Mouse (Mus musculus): Measurements from ENCODE around the gene Tnk2. TPM values are rescaled to one million over a fixed set of nuclear protein-coding genes. Genes with fewer than 3 reads are reported as not detected.

The Tnk2 gene
- polyA plus RNA-seq, 1 experiment from 2014 or later: 17.1 TPM

DNA sequence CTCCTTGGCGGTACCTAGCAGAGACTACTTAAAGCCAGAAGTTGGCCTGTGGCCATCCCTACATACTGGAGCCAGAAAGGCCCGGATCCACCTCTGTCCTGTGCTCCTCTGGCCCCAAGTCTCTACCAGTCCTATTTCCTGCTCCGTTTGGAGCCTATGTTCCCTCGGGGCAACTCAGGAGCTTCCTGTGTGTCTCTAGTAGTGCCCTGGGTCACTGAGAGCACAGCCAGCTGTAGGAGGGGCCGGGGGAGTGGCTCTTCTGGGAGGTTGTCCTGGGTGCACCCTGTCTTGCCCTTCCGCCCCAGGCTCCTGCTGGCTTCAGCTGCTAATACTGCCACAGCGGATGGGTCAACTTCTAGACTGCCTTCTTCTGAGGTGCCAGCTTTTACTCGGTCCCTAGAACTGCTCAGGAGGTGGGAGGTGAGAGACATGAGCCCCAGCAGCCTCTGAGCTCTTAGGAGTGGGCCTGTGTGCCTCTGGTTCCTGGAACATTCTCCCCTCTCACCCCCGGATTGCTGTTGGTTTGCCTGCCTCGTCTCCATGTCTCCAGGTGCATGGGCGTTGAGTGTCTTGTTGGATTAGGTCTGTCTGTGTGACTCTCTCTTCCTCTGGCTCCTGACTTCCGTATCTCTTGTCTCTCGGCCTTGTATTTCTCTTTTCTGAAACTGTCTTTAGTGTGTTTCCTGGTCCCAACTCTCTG, 29.3 kb downstream of the Tnk2 start:
- H3K9me3 ChIP-seq (ENCODE audit: control insufficient read depth, low read length): no peaks in the 10 kb centered on the region
- peak overlapping the region; percentile 38 for H3K9ac ChIP-seq (ENCODE audit: low read length)
- no peak for TF ChIP-seq EP300 (optimal IDR thresholded peaks at IDR 0.05)
- no peak for TF ChIP-seq CTCF (IDR thresholded peaks at IDR 0.05; ENCODE audit: low read depth)
- ATAC-seq (ENCODE audit: low FRiP score, low TSS enrichment) (peak; percentile 65), DNase-seq (ENCODE audit: low spot score) (peak; percentile 83)
- no peaks in the 10 kb centered on the region for H3K4me1 ChIP-seq (replicated peaks; ENCODE audit: control insufficient read depth, insufficient read depth)
- H3K27me3 ChIP-seq (ENCODE audit: control insufficient read depth, insufficient read depth, low read length): no peaks in the 10 kb centered on the region
- peak overlapping the region; percentile 12 for H3K4me2 ChIP-seq (replicated peaks; ENCODE audit: low read depth)
- peak overlapping the region; percentile 17; the same call in 1 of the 2 replicates for H3K4me3 ChIP-seq (ENCODE audit: low read depth, low read length)
- H3K36me3 ChIP-seq (ENCODE audit: control insufficient read depth, insufficient read depth, low read length): peaks cover 27% of the 10 kb centered on the region
- H3K27ac ChIP-seq (replicated peaks): peak overlapping the region; percentile 82
- 60% methylated on average over 13 of the region's 13 CpGs for WGBS

DNA sequence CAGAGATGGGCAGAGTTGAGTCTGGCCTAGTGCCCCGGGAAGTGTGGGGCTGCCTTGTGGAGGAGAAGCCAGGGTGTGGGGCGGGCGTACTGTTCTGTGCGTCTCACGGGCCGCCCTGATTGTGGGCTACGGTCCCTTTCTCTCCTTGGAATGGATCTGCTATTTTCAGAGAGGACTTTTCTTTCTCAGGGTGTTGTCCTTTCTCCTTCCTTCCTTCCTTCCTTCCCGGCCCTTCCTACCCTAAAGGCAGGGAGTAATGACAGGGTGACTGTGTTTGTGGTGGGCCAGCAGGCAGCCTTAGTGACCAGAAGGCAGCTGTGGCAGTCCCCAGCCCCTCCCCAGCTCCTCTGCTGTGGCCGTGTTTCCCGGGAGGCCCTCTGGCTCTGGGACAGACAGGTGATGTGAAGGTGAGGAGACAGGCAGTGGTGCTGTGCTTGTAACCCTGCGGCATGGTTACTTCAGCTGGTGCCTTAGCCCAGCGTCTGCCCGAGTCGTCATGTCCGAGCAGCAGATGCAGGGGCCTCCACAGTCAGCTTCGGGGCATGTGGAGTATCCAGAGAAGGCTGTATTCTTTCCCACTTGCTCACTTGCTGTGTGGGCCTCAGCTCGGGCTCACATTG, 30.6 kb downstream of the Tnk2 start:
- Histone ChIP-seq H3K4me3 (ENCODE audit: low read depth, low read length) (peak overlapping the region; percentile 12; the same call in 1 of the 2 replicates), H3K27me3 (ENCODE audit: control insufficient read depth, insufficient read depth, low read length) (no peaks in the 10 kb centered on the region), H3K36me3 (ENCODE audit: control insufficient read depth, insufficient read depth, low read length) (peaks cover 27% of the 10 kb centered on the region), H3K27ac (replicated peaks) (peak overlapping the region; percentile 82), H3K9me3 (ENCODE audit: control insufficient read depth, low read length) (no peaks in the 10 kb centered on the region), H3K4me2 (replicated peaks; ENCODE audit: low read depth) (peak overlapping the region; percentile 26; the same call in 1 of the 2 replicates), H3K4me1 (replicated peaks; ENCODE audit: control insufficient read depth, insufficient read depth) (no peaks in the 10 kb centered on the region), H3K9ac (ENCODE audit: low read length) (peak overlapping the region; percentile 38)
- TF ChIP-seq CTCF (IDR thresholded peaks at IDR 0.05; ENCODE audit: low read depth) (no peak), EP300 (optimal IDR thresholded peaks at IDR 0.05) (no peak)
- DNase-seq (ENCODE audit: low spot score) (peak; percentile 23), ATAC-seq (ENCODE audit: low FRiP score, low TSS enrichment) (no peak)
- 81% methylated on average over 17 of the region's 17 CpGs for WGBS

GRCm38 (mm10) chr16:32677040-32677700, 33.5 kb downstream of the Tnk2 start:
- Histone ChIP-seq H3K36me3 (ENCODE audit: control insufficient read depth, insufficient read depth, low read length) (peaks cover 29% of the 10 kb centered on the region), H3K27ac (replicated peaks) (peak overlapping the region; percentile 88)
- 68% methylated on average over 7 of the region's 10 CpGs for WGBS

GRCm38 (mm10) chr16:32677903-32678302, 34.2 kb downstream of the Tnk2 start:
- Histone ChIP-seq H3K4me3 (ENCODE audit: low read depth, low read length) (no peak overlapping the region), H3K9ac (ENCODE audit: low read length) (peak overlapping the region; percentile 35; the same call in 1 of the 2 replicates), H3K9me3 (ENCODE audit: control insufficient read depth, low read length) (no peaks in the 10 kb centered on the region), H3K27ac (replicated peaks) (peak overlapping the region; percentile 88), H3K4me1 (replicated peaks; ENCODE audit: control insufficient read depth, insufficient read depth) (no peaks in the 10 kb centered on the region), H3K4me2 (replicated peaks; ENCODE audit: low read depth) (peak overlapping the region; percentile 38), H3K27me3 (ENCODE audit: control insufficient read depth, insufficient read depth, low read length) (no peaks in the 10 kb centered on the region), H3K36me3 (ENCODE audit: control insufficient read depth, insufficient read depth, low read length) (peaks cover 34% of the 10 kb centered on the region)
- ATAC-seq (ENCODE audit: low FRiP score, low TSS enrichment) (no peak), DNase-seq (ENCODE audit: low spot score) (no peak)
- WGBS: 67% methylated on average over 6 of the region's 14 CpGs
- TF ChIP-seq EP300 (optimal IDR thresholded peaks at IDR 0.05): no peak

More at GRCm38 (mm10) chr16:32677040-32677700, 33.5 kb downstream of the Tnk2 start:
- peak overlapping the region; percentile 41; the same call in 1 of the 2 replicates for H3K9ac ChIP-seq (ENCODE audit: low read length)
- H3K27me3 ChIP-seq (ENCODE audit: control insufficient read depth, insufficient read depth, low read length): no peaks in the 10 kb centered on the region
- no peak overlapping the region for H3K4me3 ChIP-seq (ENCODE audit: low read depth, low read length)
- no peak overlapping the region; the same call in 1 of the 2 replicates for H3K4me2 ChIP-seq (replicated peaks; ENCODE audit: low read depth)
- peak; percentile 75 for DNase-seq (ENCODE audit: low spot score)
- H3K9me3 ChIP-seq (ENCODE audit: control insufficient read depth, low read length): no peaks in the 10 kb centered on the region
- no peaks in the 10 kb centered on the region for H3K4me1 ChIP-seq (replicated peaks; ENCODE audit: control insufficient read depth, insufficient read depth)
- peak; percentile 63 for ATAC-seq (ENCODE audit: low FRiP score, low TSS enrichment)
- no peak for TF ChIP-seq EP300 (optimal IDR thresholded peaks at IDR 0.05)
- no peak for TF ChIP-seq CTCF (IDR thresholded peaks at IDR 0.05; ENCODE audit: low read depth)

DNA sequence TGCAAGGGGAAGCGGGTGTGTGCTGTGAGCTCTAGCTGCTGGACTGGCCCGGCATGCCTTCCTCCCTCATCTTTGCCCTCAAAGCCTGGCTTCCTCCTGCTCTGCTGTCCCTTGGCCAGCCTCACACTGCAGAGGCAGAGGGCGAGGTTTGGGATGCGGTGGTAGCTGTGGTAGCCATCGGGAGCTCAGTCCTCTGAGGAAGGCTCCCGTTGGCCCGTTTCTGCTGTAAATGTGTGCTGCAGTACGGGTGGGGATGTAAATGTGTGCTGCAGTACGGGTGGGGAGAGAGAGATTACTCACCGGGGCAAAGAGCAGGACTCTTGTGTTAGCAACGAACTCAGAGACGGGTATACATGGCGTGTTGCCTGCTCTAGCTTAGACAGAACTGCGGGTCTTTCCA, 35.1 kb downstream of the Tnk2 start:
- ATAC-seq (ENCODE audit: low FRiP score, low TSS enrichment) (peak; percentile 49), DNase-seq (ENCODE audit: low spot score) (peak; percentile 74)
- Histone ChIP-seq H3K4me2 (replicated peaks; ENCODE audit: low read depth) (peak overlapping the region; percentile 38), H3K4me3 (ENCODE audit: low read depth, low read length) (no peak overlapping the region), H3K36me3 (ENCODE audit: control insufficient read depth, insufficient read depth, low read length) (peaks cover 36% of the 10 kb centered on the region), H3K9me3 (ENCODE audit: control insufficient read depth, low read length) (no peaks in the 10 kb centered on the region), H3K27me3 (ENCODE audit: control insufficient read depth, insufficient read depth, low read length) (no peaks in the 10 kb centered on the region), H3K9ac (ENCODE audit: low read length) (peak overlapping the region; percentile 47; the same call in 1 of the 2 replicates), H3K4me1 (replicated peaks; ENCODE audit: control insufficient read depth, insufficient read depth) (no peaks in the 10 kb centered on the region), H3K27ac (replicated peaks) (peak overlapping the region; percentile 88)
- TF ChIP-seq CTCF (IDR thresholded peaks at IDR 0.05; ENCODE audit: low read depth) (no peak), EP300 (optimal IDR thresholded peaks at IDR 0.05) (no peak)
- 44% methylated on average over 14 of the region's 14 CpGs for WGBS

All from stomach, postnatal 0 days (tissue).